ENCODE assay signal across 8 mouse cellular contexts in the genomic region with DNA sequence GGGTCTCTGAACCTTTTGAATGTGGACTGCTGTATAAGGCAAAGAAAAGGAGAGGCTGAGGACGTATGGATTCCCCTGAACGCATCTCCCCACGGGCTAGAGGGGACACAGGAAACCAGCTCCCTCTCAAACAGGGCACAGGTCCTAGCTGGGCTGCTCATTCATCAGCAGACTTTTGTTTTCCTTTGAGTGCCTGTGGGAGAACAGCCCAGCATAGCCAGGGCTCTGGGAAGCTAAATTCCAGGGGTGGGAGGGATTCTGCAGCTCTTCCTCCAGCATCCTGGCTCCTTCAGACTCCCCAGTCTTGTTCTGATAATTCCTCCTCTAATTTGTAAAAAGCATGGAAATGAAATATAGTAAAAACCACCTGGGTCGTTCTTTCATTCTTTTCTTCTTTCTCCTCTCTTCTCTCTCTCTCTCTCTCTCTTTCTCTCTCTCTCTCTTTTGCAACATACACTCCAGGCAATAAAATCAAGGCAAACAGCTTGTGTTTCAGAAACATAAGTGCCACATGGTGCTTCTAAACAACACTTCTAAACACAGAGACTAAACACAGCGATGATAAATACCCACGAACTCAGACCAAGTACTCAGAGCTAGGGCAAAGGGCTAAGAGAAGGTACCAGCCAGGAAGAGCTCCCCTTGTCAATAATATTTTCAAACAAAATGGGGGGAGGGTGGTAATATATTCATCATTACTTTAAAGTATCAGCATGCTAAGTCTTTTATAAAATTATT.
DNase-seq lines count a peak whose midpoint lies in the region; ATAC-seq lines count a peak whose summit lies in the region.

No protein-coding gene starts in this region.

- ATAC-seq in forebrain, embryonic 11.5 days (replicated peaks; ENCODE audit: low FRiP score): peak; percentile 91
- peak; percentile 69 for ATAC-seq in hindbrain, embryonic 16.5 days
- ATAC-seq in midbrain, embryonic 11.5 days (ENCODE audit: low FRiP score): peak; percentile 89

- peaks cover 19% of the 10 kb centered on the region for H3K4me1 ChIP-seq in heart, embryonic 10.5 days
- H3K4me1 ChIP-seq in forebrain, embryonic 11.5 days (replicated peaks; ENCODE audit: control insufficient read depth, insufficient read depth, low read length): peaks cover 17% of the 10 kb centered on the region
- peaks cover 7% of the 10 kb centered on the region for H3K4me1 ChIP-seq in hindbrain, embryonic 16.5 days (ENCODE audit: control insufficient read depth, insufficient read depth, low read depth, low read length)
- peaks cover 17% of the 10 kb centered on the region for H3K4me1 ChIP-seq in midbrain, embryonic 11.5 days (ENCODE audit: control insufficient read depth, insufficient read depth, low read length)

- H3K27me3 ChIP-seq in heart, embryonic 10.5 days (ENCODE audit: insufficient read depth, poor library complexity, severe bottlenecking): 0 out of 2 replicates have a peak, but pooled peaks cover 6% of the 10 kb centered on the region
- no peaks in the 10 kb centered on the region for H3K27me3 ChIP-seq in forebrain, embryonic 11.5 days (ENCODE audit: control insufficient read depth, insufficient read depth, low read length)
- no peaks in the 10 kb centered on the region for H3K27me3 ChIP-seq in hindbrain, embryonic 16.5 days (replicated peaks; ENCODE audit: control insufficient read depth, insufficient read depth, low read length)
- no peaks in the 10 kb centered on the region for H3K27me3 ChIP-seq in midbrain, embryonic 11.5 days (ENCODE audit: control insufficient read depth, insufficient read depth, low read length)

- WGBS in heart, embryonic 10.5 days: 16% methylated on average over 6 of the region's 6 CpGs
- 11% methylated on average over 6 of the region's 6 CpGs for WGBS in forebrain, embryonic 11.5 days
- WGBS in hindbrain, embryonic 16.5 days: 13% methylated on average over 6 of the region's 6 CpGs
- WGBS in midbrain, embryonic 11.5 days: 18% methylated on average over 6 of the region's 6 CpGs

- H3K36me3 ChIP-seq in heart, embryonic 10.5 days: no peaks in the 10 kb centered on the region
- no peaks in the 10 kb centered on the region for H3K36me3 ChIP-seq in forebrain, embryonic 11.5 days (ENCODE audit: control insufficient read depth, insufficient read depth, low read length)
- no peaks in the 10 kb centered on the region for H3K36me3 ChIP-seq in hindbrain, embryonic 16.5 days (ENCODE audit: control insufficient read depth, insufficient read depth, low read length)
- H3K36me3 ChIP-seq in midbrain, embryonic 11.5 days (ENCODE audit: control insufficient read depth, insufficient read depth, low read length): no peaks in the 10 kb centered on the region

- H3K9ac ChIP-seq in forebrain, embryonic 11.5 days (ENCODE audit: low read length): no peak overlapping the region
- H3K9ac ChIP-seq in hindbrain, embryonic 16.5 days (ENCODE audit: low read depth, low read length): no peak overlapping the region
- H3K9ac ChIP-seq in midbrain, embryonic 11.5 days (ENCODE audit: low read length): peak overlapping the region; percentile 39; the same call in 1 of the 2 replicates

- intact Hi-C loops in heart, postnatal 25 days (cut with DNase I): no loop called here

- H3K4me2 ChIP-seq in forebrain, embryonic 11.5 days (ENCODE audit: low read depth, low read length, severe bottlenecking): no peak overlapping the region
- no peak overlapping the region for H3K4me2 ChIP-seq in hindbrain, embryonic 16.5 days (ENCODE audit: low read length)
- no peak overlapping the region for H3K4me2 ChIP-seq in midbrain, embryonic 11.5 days

- peak overlapping the region; percentile 73 for H3K27ac ChIP-seq in heart, embryonic 10.5 days
- peak overlapping the region; percentile 68; the same call in 1 of the 2 replicates for H3K27ac ChIP-seq in forebrain, embryonic 11.5 days (ENCODE audit: low read depth, low read length)
- no peak overlapping the region for H3K27ac ChIP-seq in hindbrain, embryonic 16.5 days (ENCODE audit: low read depth, low read length)
- H3K27ac ChIP-seq in midbrain, embryonic 11.5 days (ENCODE audit: low read depth, low read length): no peak overlapping the region

- no peak for DNase-seq in heart, embryonic 10.5 days (ENCODE audit: low spot score)
- no peak for DNase-seq in heart, postnatal 25 days (ENCODE audit: low spot score)
- DNase-seq in forebrain, embryonic 11.5 days (ENCODE audit: low spot score): peak; percentile 60
- no peak for DNase-seq in midbrain, embryonic 11.5 days (ENCODE audit: low spot score, missing footprints)
- no peak for DNase-seq in layer of hippocampus, adult 11-12 months (ENCODE audit: low spot score)
- no peak for DNase-seq in right cerebral cortex, postnatal 14 days
- DNase-seq in spleen, postnatal 36 days (ENCODE audit: low spot score in 2 of 2): no peak

- no peaks in the 10 kb centered on the region for H3K9me3 ChIP-seq in heart, embryonic 10.5 days
- H3K9me3 ChIP-seq in forebrain, embryonic 11.5 days (ENCODE audit: control insufficient read depth, low read length): no peaks in the 10 kb centered on the region
- H3K9me3 ChIP-seq in hindbrain, embryonic 16.5 days (ENCODE audit: control insufficient read depth, low read length): no peaks in the 10 kb centered on the region
- no peaks in the 10 kb centered on the region for H3K9me3 ChIP-seq in midbrain, embryonic 11.5 days (ENCODE audit: control insufficient read depth, low read length)

- no peak overlapping the region for H3K4me3 ChIP-seq in heart, embryonic 10.5 days
- no peak overlapping the region for H3K4me3 ChIP-seq in forebrain, embryonic 11.5 days (ENCODE audit: low read depth, low read length)
- H3K4me3 ChIP-seq in hindbrain, embryonic 16.5 days (ENCODE audit: low read length): no peak overlapping the region
- H3K4me3 ChIP-seq in midbrain, embryonic 11.5 days (ENCODE audit: low read depth, low read length): no peak overlapping the region

Comparison
In these comparisons a context has a peak if more than half of its experiments do, and no peak if none do; other contexts are left out.
1. H3K27ac ChIP-seq: peak in heart, embryonic 10.5 days (single experiment) and forebrain, embryonic 11.5 days (single experiment); none in hindbrain, embryonic 16.5 days (single experiment) and midbrain, embryonic 11.5 days (single experiment).
2. Peak in every context shown above with its lines, with median percentiles within 50 percentile points of each other: ATAC-seq.